Mouse (Mus musculus) cerebellum, postnatal 4 days (tissue): ENCODE measurements around the gene Podxl2.

Experiments used
- DNase-seq, 2 experiments: peaks; one replicate each; pipeline ENCODE4 v3.0.0; 2022; ENCODE audit warnings: low spot score in 2 of 2, mixed read lengths in 1 of 2

Podxl2 gene

GRCm38 (mm10) chr6:88844901-88845565 is 29.8 kb downstream of the Podxl2 start:
- no peak for DNase-seq

DNA sequence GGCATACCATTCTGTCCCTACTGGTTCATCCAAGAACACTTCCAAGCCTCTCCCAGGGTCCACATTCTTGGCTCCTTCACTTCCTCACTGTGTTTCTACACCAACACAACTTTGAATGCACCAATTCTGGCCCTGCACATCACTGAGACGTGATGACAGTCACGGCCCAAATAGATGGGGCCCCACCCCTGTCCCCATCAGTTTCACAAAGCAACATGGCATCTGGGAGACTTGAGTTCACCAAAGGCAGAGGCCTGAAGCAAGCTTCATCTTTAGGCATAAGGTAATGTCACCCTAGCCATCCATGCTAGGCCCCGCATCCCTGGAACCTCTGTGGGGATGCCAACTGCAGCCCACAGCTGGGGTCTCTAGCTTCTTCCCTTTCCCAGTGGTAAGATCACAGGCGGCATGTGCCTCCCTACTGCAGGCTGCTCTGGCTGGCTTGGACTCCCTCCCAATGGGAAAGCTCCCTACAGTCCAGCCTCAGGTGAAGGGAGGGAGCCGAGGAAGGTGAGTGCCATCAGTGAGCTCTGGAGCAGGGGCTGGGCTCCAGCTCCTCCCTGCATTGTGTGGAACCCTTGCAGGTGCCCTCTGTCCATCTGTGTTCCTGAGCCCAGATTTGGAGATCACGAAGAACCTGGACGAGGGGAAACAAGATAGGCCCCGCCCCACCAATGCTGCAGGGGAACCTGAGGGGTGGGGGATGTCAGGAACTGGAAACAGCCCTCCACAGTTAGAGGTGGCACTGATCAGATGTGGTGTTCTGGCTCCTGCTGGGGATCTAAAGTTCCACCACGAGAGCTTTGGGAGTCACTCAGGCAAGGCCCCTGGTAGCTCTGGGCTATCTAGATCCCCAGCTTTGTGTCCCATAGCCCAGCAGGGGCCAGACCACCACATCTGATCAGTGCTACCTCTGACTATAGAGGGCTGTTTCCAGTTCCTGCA is 30.8 kb downstream of the Podxl2 start:
- DNase-seq = no peak

- DNase-seq = no peak
These were observed 31.6 kb downstream of the Podxl2 start for GRCm38 (mm10) chr6:88843241-88843640.

- DNase-seq = peak; percentile 44 to 56
These were observed 32.1 kb downstream of the Podxl2 start for GRCm38 (mm10) chr6:88842731-88843151.

DNA sequence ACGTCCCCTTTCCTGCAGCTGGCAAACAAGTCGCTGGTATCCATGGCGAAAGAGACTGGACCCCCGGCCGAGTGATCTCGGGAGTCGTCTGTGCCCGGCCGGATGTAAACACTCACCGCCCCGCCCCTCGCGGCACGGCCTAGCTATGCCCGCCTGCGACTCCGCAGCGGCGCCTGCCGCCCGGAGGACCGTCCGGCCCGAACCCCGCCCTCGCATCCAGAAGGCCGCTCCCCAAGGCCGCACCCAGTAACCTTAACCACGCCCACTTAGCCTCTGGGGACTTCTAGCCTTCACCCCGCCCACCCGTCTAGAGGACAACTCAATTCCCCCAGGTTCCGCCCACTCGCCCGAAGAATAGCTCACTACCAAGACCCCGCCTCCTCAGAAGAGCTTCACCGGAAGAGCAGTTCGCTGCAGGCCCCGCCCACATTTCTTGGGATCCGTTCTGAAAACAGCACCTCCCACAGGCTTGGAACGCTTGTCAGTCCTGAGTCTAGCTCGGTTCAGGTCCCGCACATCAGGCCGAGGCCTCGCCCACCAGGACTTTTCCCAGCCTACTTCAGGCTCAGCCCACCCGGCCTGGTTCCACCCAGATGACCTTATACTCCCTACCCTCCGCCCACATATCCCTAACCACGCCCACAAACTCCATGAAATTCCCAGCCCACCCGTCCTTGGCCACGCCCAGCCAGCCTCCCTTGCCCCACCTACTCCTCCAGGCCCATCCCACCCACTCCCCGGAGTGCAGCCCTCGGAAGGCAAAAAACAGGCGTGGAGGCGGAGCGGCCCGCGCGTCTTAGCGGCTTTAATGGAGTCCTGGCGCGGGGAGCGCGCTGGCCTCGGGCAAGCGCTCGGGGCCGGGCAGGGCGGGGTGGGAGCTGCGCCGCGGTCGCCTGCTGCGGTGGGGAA is 32.8 kb downstream of the Podxl2 start, which contains the start of gene Abtb1:
Gene Abtb1, minus strand, starts transcription at position 204 of the 909 bp plus-strand sequence.
- DNase-seq = peak; percentile 94 to 97

DNA sequence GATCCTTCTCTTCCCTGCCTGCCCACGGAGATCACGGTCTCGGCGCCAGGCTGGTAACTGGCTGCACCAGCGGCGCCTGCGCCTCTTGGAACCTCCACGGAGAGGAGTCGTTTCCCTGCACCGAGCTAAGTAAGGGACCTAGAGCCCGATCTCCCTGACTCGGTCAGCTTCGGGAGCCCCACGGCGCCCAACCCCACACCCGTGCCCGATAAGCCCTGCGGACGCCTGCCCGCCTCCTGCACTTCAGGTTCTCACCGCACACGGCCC is 33.4 kb downstream of the Podxl2 start:
- no peak for DNase-seq

DNA sequence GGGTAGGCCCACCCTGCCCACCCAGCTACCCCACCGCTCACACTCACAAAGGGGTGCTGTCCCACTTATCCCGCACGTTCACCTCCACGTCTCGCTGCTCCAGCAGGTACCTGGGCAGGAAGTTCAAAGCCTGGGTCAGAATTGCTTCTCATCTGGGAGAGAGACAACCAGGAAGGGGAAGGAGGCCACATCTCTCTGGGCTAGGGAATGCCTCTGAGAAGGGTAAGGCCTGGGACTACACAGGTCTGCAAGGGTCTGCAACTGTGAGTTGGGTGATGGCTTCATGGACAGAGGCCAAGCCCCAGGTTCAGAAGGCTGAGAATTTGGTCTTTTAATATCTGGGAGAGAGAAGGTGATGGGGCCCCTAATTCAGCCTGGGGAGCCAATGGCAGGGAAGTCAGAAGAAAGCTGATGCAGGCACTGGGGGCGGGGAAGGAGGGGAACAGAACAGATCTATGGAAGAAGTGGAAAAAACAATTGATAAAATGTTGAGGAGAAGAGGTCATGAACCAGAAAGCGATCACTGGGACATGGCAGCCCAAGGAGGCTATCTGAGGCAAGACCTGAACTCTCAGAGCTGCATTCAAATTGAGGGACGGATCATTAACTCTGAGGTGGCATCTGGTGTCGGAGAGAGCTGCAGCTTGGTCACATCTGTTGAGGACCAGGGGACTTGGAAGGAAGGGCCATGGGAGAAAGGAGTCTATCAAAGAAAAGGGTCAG is 33.9 kb downstream of the Podxl2 start:
- DNase-seq = no peak

DNA sequence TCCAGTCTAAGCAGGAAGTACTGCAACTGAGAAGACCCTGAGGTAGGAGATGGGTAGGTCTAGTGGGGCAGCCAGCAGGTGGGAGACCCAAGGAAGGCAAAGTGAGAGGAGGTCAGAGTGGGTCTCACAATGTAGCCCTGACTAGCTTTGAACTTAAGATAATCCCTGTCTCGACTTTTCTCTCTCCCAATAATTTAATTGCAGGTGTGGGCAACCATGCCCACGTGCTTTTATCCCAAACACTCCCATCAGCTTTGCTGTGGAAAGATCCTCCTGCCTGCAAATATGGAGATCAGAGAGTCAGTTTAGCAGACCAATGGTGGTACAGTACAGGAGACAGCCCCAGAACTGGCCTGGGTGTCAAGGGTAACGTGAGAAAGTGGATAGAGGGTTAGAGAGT is 34.6 kb downstream of the Podxl2 start:
- DNase-seq = no peak

DNA sequence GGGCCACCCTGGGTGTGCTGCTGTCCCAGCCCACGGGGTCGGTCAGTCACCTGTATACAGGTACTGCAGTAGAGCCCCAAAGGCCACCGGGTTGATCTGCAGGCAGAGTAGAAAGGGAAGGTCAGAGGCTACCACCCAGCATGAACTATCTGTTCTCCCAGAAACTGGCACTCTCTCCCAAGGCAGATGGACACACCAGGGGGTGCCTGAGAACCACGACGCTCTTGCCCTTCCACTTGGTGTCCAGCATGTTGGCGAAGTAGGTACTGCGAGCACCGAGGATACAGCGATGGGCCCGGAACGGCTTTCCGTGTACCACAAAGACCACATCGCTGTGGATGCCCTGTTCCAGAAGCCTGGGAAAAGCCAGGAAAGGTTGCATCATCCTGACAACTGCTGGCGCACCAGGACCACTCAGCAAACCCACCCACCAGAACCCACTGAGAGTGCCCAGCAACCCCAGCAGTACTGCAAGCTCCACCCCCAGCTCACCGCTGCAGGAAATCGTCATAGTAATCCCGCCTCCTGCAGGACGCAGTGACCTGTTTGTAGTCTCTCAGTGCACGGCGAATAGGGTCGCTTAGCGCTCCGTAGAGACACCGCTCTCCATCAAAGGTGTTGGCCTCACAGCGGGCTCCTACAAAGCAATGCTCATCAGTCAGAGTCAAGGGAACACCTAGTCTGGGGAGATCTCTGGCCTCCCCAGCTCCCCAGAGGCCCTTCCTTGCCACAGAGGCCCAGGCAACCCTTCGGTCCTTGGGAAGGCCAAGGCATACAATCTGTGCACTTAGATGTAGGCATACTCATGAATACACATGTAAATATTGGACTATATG is 35.5 kb downstream of the Podxl2 start:
- no peak for DNase-seq

DNA sequence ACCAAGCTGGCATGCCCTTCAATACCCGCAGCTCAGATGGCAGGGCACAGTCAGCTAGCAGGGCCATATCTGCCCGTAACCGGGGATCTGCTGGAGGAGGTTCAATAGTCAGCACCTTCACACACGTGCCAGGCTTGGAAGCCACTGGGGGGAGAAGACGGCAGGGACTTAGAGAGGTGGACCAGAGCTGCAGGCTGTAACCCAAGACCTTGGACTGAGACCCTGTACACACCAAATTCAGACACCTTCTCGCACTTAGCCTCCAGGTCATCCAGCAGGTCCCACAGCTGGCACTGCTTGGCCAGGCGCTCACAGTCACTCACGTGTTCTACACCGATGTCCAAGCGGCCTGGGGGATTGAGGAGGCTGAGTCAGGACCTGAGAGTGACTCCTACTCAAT is 36.2 kb downstream of the Podxl2 start:
- no peak for DNase-seq

GRCm38 (mm10) chr6:88837999-88838398 is 36.8 kb downstream of the Podxl2 start:
- no peak for DNase-seq

DNA sequence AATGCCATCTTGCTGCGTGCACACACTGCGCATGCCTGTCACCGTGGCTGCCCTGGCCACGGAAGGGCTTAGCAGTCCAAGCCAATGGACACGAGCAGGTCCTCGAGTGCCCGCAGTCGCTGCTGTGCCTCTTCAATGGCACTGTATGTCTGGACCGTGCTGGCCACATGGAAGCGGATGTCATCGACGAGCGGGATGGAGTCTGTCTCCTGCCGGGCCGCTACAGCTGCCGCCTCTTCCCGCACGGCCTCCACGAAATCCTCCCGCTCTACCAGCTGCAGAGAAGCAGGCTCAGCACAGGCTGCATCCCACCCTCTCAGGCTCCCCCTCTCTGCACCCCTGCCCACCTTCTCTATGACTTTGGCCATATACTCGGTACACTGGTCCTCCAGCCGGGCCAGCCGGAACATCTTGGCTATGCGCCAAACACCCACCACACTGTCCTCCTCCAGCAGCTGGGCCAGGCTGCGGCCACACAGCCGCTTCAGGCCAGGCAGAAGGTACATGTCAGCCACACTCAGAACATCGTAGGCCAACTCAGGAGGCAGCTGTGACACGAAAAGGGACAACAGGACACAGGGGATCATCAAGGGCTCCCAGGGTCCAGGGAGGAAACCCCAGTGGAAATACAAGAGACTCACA is 38.5 kb downstream of the Podxl2 start:
- no peak for DNase-seq

GRCm38 (mm10) chr6:88835047-88835446 is 39.8 kb downstream of the Podxl2 start:
- no peak for DNase-seq

DNA sequence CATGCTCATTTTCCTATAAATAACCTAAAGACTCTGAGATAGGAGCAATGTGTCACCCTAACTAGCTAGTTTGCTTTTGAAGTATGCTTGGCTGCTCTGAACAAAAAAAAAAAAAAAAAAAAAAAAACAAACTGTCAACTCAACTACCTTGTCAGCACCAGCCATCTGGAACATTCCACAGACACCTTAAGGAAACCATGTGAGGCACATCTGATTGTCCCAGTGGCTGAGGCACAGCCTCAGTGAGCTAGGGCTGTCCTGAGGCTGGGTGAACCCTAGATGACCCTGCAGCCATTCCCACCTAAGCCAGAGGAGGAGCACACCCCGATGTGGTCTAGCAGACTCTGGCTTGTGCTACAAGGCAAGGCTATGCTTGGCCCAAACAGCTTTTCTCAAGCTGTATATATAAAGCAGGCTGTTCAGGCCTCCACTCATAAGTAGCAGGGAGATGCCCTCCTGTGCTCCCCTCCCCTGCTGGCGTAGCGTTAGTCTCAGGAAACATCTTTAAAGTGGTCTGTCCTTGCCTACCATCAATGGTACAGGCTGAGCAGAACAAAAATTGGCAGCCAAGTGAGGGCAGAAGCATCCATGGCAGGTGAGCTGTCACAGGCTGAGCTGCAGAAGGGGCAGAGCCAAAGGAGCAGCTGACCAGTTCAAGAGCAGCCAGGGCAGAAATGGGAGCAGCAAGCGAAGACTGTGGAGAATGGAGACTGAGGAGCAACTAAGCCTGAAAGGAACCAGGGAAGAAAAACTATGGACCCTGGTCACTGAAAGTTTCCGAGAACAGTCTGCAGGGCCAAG is 41.3 kb downstream of the Podxl2 start:
- no peak for DNase-seq

GRCm38 (mm10) chr6:88832663-88833062 is 42.2 kb downstream of the Podxl2 start:
- DNase-seq = no peak

DNA sequence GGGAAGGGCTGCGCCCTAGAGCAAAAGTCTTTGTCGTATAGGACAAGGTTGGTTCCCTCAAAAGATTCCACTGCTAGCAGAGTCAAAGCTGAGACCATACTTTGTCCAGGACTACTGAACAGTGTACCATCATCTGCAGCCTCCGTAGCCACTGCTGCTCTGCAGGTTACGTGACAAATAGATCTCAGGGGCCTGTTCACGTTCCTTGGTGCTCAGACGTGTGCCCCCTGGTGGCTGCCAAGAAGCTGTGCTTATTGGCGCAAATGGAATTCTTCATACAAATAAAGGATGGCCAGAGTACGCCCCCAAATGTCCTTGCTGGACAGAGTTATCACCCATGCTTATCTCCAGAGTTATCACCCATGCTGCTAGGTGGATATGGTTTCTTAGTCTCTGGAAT is 43.4 kb downstream of the Podxl2 start:
- peak; percentile 60 to 73 for DNase-seq

DNA sequence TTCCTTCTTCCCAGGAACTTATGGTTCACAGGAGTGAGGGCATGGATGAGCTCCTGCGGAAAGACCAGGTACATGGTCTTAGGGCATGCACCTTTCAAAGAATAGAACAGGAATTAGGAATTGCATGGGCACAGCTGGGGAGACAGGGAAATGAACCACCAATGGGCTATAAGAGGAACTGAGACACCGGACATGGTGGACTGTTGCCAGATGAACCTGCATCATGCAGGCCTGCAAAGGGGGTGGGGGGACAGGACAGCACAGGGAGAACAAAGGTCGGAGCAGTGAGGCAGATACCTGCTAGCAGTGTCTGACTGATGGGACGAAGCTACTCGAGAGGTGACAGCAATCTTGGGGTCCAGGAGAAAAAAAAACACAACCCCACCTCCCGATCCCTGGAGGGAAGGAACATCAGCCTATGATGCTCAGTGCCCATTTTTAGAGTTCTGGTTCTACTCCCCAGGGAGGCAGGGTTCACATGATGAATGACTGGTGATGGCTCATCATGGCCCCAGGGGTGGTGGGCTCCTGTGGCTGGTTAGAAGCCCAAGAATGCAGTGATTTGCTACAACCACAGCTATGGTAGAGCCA is 44.6 kb downstream of the Podxl2 start:
- no peak for DNase-seq

DNA sequence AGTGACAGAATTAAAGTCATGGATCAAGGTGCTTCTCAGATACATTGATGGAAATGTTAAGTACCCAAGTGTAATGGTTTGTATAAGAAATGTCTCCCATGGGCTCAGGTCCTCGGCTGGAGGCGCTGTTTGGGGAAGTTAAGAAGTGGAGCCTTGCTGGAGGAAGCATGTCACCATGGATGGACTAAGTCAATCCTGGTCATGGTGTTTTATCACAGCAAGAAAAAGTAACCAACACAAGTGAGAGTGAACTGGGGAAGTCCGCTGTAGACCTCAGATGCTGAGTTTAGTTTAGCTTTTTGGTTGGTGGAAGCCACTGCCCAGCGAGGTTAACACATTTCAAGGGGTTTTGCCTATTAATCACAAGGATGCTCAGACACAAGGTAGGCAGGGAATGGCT is 45.3 kb downstream of the Podxl2 start:
- DNase-seq = no peak
